Mouse (Mus musculus): ENCODE data around the gene Ube2e1.

GRCm38 (mm10) chr14:18355514-18356190 lies 24.0 kb upstream of the Ube2e1 start:
- no peak for TF ChIP-seq EP300 (optimal IDR thresholded peaks at IDR 0.05)
- TF ChIP-seq CTCF (IDR thresholded peaks at IDR 0.05; ENCODE audit: low read depth), result no peak

All from stomach, postnatal 0 days (tissue).